Mouse (Mus musculus): ENCODE data around the gene Nnat. TPM values are rescaled to one million over a fixed set of nuclear protein-coding genes. Genes with fewer than 3 reads are reported as not detected.
A peak's percentile ranks its signal among the peaks of the same experiment; 100 is the strongest.
"Not testable (repeated sequence)": the region's sequence is repeated elsewhere in the genome, so short reads cannot be mapped to it uniquely, and the experiment has no call there.

Gene Nnat
- polyA plus RNA-seq, 1 experiment from 2014 or later, result 111 TPM

- ATAC-seq, result no peak
- H3K4me3 ChIP-seq (ENCODE audit: low read depth, low read length), result no peak within 1 kb of the TSS
- no peaks in the 10 kb centered on the region for H3K9me3 ChIP-seq (ENCODE audit: control insufficient read depth)
- H3K9ac ChIP-seq (ENCODE audit: low read depth, low read length), result no peak within 1 kb of the TSS
- H3K36me3 ChIP-seq (ENCODE audit: control insufficient read depth, insufficient read depth), result no peaks in the 10 kb centered on the region
- TF ChIP-seq CTCF (IDR thresholded peaks at IDR 0.05; ENCODE audit: low read depth), result peak; percentile 92
- H3K4me1 ChIP-seq (replicated peaks; ENCODE audit: control insufficient read depth, insufficient read depth, low read length), result no peaks in the 10 kb centered on the region; the same call in 1 of the 2 replicates
- 13% methylated on average over 6 of the region's 6 CpGs for WGBS
- no peaks in the 10 kb centered on the region for H3K27me3 ChIP-seq (replicated peaks; ENCODE audit: control insufficient read depth, insufficient read depth, low read length)
- no peak within 1 kb of the TSS for H3K4me2 ChIP-seq (replicated peaks; ENCODE audit: low read depth)
- no peak within 1 kb of the TSS for H3K27ac ChIP-seq (ENCODE audit: low read depth, low read length)
Measured at GRCm38 (mm10) chr2:157571224-157571832, 11.4 kb downstream of the Nnat start, which contains the start of gene Blcap. TSS of gene Blcap (minus strand) at chr2:157571274.

GRCm38 (mm10) chr2:157572786-157573185, 12.9 kb downstream of the Nnat start:
- no peak overlapping the region for H3K4me2 ChIP-seq (replicated peaks; ENCODE audit: low read depth)
- no peak overlapping the region for H3K4me3 ChIP-seq (ENCODE audit: low read depth, low read length)
- ATAC-seq, result no peak
- no peaks in the 10 kb centered on the region for H3K36me3 ChIP-seq (ENCODE audit: control insufficient read depth, insufficient read depth)
- H3K4me1 ChIP-seq (replicated peaks; ENCODE audit: control insufficient read depth, insufficient read depth, low read length), result no peaks in the 10 kb centered on the region
- TF ChIP-seq CTCF (IDR thresholded peaks at IDR 0.05; ENCODE audit: low read depth), result no peak
- no peak overlapping the region for H3K27ac ChIP-seq (ENCODE audit: low read depth, low read length)
- 55% methylated on average over 2 of the region's 2 CpGs for WGBS
- no peak overlapping the region for H3K9ac ChIP-seq (ENCODE audit: low read depth, low read length)
- no peaks in the 10 kb centered on the region for H3K27me3 ChIP-seq (replicated peaks; ENCODE audit: control insufficient read depth, insufficient read depth, low read length)
- H3K9me3 ChIP-seq (ENCODE audit: control insufficient read depth), result no peaks in the 10 kb centered on the region

GRCm38 (mm10) chr2:157585351-157585750, 25.5 kb downstream of the Nnat start:
- WGBS, result 18% methylated on average over 6 of the region's 7 CpGs
- not testable (repeated sequence) for H3K9ac ChIP-seq (ENCODE audit: low read depth, low read length); H3K4me3 ChIP-seq (ENCODE audit: low read depth, low read length); H3K36me3 ChIP-seq (ENCODE audit: control insufficient read depth, insufficient read depth); ATAC-seq; H3K9me3 ChIP-seq (ENCODE audit: control insufficient read depth); H3K27me3 ChIP-seq (replicated peaks; ENCODE audit: control insufficient read depth, insufficient read depth, low read length); H3K27ac ChIP-seq (ENCODE audit: low read depth, low read length); H3K4me2 ChIP-seq (replicated peaks; ENCODE audit: low read depth); H3K4me1 ChIP-seq (replicated peaks; ENCODE audit: control insufficient read depth, insufficient read depth, low read length)

DNA sequence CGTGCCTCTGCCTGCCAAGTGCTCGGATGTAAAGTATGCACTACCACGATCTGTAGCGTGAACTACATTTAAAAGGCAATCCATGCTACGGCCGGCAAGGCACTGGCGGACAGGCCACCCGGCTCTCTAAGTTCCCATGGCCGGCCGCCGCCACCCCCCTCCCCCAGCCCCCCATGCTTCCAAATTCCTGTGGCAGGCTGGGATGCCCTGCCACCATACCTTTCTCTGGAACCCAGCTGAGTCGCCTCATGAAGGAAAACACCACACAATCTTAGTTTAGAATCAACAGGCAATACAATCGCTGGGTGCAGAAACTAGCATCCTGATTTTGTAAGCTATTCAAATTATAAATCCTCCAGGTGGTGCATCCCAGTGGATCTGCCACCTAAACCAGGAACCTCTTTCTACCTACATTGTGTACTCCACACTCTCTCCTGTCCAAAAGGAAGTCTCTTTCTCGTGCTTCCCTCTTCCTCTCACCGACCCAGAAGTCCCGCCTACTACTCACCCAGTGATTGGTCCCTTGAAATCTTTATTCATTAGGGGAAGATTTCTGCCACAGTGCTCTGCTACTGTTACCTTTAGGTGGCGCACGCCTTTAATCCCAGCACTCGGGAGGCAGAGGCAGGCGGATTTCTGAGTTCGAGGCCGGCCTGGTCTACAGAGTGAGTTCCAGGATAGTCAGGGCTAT, 37.1 kb downstream of the Nnat start:
- Histone ChIP-seq H3K27me3 (replicated peaks; ENCODE audit: control insufficient read depth, insufficient read depth, low read length) (no peaks in the 10 kb centered on the region), H3K27ac (ENCODE audit: low read depth, low read length) (no peak overlapping the region), H3K9ac (ENCODE audit: low read depth, low read length) (no peak overlapping the region), H3K36me3 (ENCODE audit: control insufficient read depth, insufficient read depth) (no peaks in the 10 kb centered on the region), H3K9me3 (ENCODE audit: control insufficient read depth) (no peaks in the 10 kb centered on the region), H3K4me2 (replicated peaks; ENCODE audit: low read depth) (peak overlapping the region; percentile 30; the same call in 1 of the 2 replicates), H3K4me3 (ENCODE audit: low read depth, low read length) (no peak overlapping the region), H3K4me1 (replicated peaks; ENCODE audit: control insufficient read depth, insufficient read depth, low read length) (no peaks in the 10 kb centered on the region)
- ATAC-seq, result no peak
- 0 out of 2 replicates have a peak, but pooled peaks have one; percentile 6 for TF ChIP-seq CTCF (IDR thresholded peaks at IDR 0.05; ENCODE audit: low read depth)
- WGBS, result 66% methylated on average over 22 of the region's 22 CpGs

DNA sequence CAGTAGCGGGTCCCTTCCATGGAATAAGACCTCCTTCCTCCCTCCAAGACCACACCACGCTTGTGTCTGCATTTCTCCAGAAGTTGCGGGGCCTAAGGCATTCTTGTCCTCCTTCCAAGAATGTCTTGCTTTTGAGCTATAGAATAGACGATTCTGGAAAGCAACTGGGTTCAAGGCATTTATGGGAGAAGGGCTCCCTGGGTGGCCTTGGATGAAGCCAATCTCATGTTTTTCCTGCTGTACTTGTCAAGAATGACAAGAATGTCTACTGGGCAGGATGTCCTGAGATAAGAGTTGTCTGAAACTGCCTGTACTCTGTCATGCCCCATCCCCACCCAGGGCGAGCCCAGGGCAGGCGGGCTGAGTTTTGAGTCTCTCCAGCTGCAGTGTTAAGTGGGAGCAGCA, 41.6 kb downstream of the Nnat start:
- 46% methylated on average over 6 of the region's 6 CpGs for WGBS
- no peak for ATAC-seq

GRCm38 (mm10) chr2:157605025-157605675, 45.3 kb downstream of the Nnat start:
- Histone ChIP-seq H3K4me1 (replicated peaks; ENCODE audit: control insufficient read depth, insufficient read depth, low read length) (no peaks in the 10 kb centered on the region), H3K9ac (ENCODE audit: low read depth, low read length) (no peak overlapping the region), H3K4me3 (ENCODE audit: low read depth, low read length) (no peak overlapping the region), H3K9me3 (ENCODE audit: control insufficient read depth) (no peaks in the 10 kb centered on the region), H3K36me3 (ENCODE audit: control insufficient read depth, insufficient read depth) (no peaks in the 10 kb centered on the region), H3K4me2 (replicated peaks; ENCODE audit: low read depth) (no peak overlapping the region), H3K27me3 (replicated peaks; ENCODE audit: control insufficient read depth, insufficient read depth, low read length) (no peaks in the 10 kb centered on the region), H3K27ac (ENCODE audit: low read depth, low read length) (no peak overlapping the region)
- no peak for ATAC-seq
- TF ChIP-seq CTCF (IDR thresholded peaks at IDR 0.05; ENCODE audit: low read depth), result peak; percentile 97
- 6% methylated on average over 18 of the region's 18 CpGs for WGBS

More for the DNA sequence above, 41.6 kb downstream of the Nnat start:
- Histone ChIP-seq H3K27me3 (replicated peaks; ENCODE audit: control insufficient read depth, insufficient read depth, low read length) (no peaks in the 10 kb centered on the region), H3K4me2 (replicated peaks; ENCODE audit: low read depth) (no peak overlapping the region), H3K9me3 (ENCODE audit: control insufficient read depth) (no peaks in the 10 kb centered on the region), H3K27ac (ENCODE audit: low read depth, low read length) (no peak overlapping the region), H3K9ac (ENCODE audit: low read depth, low read length) (no peak overlapping the region), H3K36me3 (ENCODE audit: control insufficient read depth, insufficient read depth) (no peaks in the 10 kb centered on the region), H3K4me3 (ENCODE audit: low read depth, low read length) (no peak overlapping the region), H3K4me1 (replicated peaks; ENCODE audit: control insufficient read depth, insufficient read depth, low read length) (no peaks in the 10 kb centered on the region)
- no peak for TF ChIP-seq CTCF (IDR thresholded peaks at IDR 0.05; ENCODE audit: low read depth)

Measured in intestine, postnatal 0 days (tissue).